Mouse (Mus musculus) liver, embryonic 14.5 days (tissue): ENCODE results near the gene Acsl3. TPM values are rescaled to one million over a fixed set of nuclear protein-coding genes. Genes with fewer than 3 reads are reported as not detected.

ENCODE experiments used
- ATAC-seq: fragments of 200-750 bp; cut with Nextera tagmentation; 2 replicates; pipeline ENCODE4 v1.8.0; 2017; ENCODE audit warnings: moderate number of reproducible peaks, mild to moderate bottlenecking, moderate library complexity; ENCODE audit not compliant: insufficient read depth
- DNase-seq, 3 experiments: peaks; one replicate each; pipeline ENCODE4 v3.0.0-alpha.2; 2012 to 2013; ENCODE audit warnings: low read depth in 3 of 3, low spot score in 3 of 3
- H3K27ac ChIP-seq: fragments of 300-500 bp; sonication (generic); 2 replicates; pipeline ENCODE4 v1.5.1; 2014; ENCODE audit warnings: moderate library complexity, mild to moderate bottlenecking, control low read depth, inconsistent platforms
- H3K27me3 ChIP-seq: fragments of 300-500 bp; sonication (generic); 2 replicates; pipeline ENCODE4 v1.6.1; 2014; ENCODE audit warnings: mild to moderate bottlenecking, low read length, moderate library complexity; ENCODE audit not compliant: control insufficient read depth, insufficient read depth
- H3K36me3 ChIP-seq: fragments of 300-500 bp; sonication (generic); replicated peaks from 2 replicates; pipeline ENCODE4 v1.6.1; 2014; ENCODE audit warnings: low read depth; ENCODE audit not compliant: control insufficient read depth, insufficient read depth
- H3K4me1 ChIP-seq, 2 experiments: fragments of 200-500 bp in 1 of 2; fragments of 300-500 bp in 1 of 2; sonication (generic) in 1 of 2; replicated peaks; 2 replicates each; pipeline ENCODE4 v1.6.1; 2012 to 2014; ENCODE audit warnings: antibody characterized with exemption in 1 of 2, inconsistent platforms in 1 of 2, low read length in 1 of 2; ENCODE audit not compliant: control insufficient read depth in 2 of 2, insufficient read depth in 2 of 2
- H3K4me2 ChIP-seq: fragments of 300-500 bp; sonication (generic); 2 replicates; pipeline ENCODE4 v1.6.1; 2014; ENCODE audit warnings: low read depth, mild to moderate bottlenecking, control low read depth, moderate library complexity
- H3K4me3 ChIP-seq, 2 experiments: fragments of 200-500 bp in 1 of 2; fragments of 300-500 bp in 1 of 2; sonication (generic) in 1 of 2; 2 replicates each; pipeline ENCODE4 v1.5.1; 2012 to 2014; ENCODE audit warnings: low read depth in 2 of 2, low read length in 2 of 2, mild to moderate bottlenecking in 2 of 2, control low read depth in 1 of 2, inconsistent platforms in 1 of 2, moderate library complexity in 1 of 2; ENCODE audit not compliant: insufficient read depth in 1 of 2
- H3K9ac ChIP-seq: fragments of 300-500 bp; sonication (generic); replicated peaks from 2 replicates; pipeline ENCODE4 v1.6.1; 2014; ENCODE audit warnings: mild to moderate bottlenecking, control low read depth, moderate library complexity
- H3K9me3 ChIP-seq: fragments of 300-500 bp; sonication (generic); 2 replicates; pipeline ENCODE4 v1.6.1; 2016; ENCODE audit warnings: low read length, mixed read lengths; ENCODE audit not compliant: control insufficient read depth
- CTCF ChIP-seq: IDR thresholded peaks from 2 replicates; pipeline ENCODE4 v1.5.1; 2016; ENCODE audit warnings: antibody characterized with exemption, low read depth, control low read depth
- EP300 ChIP-seq: IDR thresholded peaks from 2 replicates; pipeline ENCODE4 v1.6.1; 2016; ENCODE audit warnings: antibody characterized with exemption, low read depth
- WGBS: fragments of 180-500 bp; shearing (Covaris S2); extraction: QIAGEN DNeasy Blood & Tissue Kit; methylation state at CpG from one replicate; pipeline ENCODE4 v1.1.7; 2014; ENCODE audit not compliant: insufficient replicate concordance; 5-methylcytosine and 5-hydroxymethylcytosine counted together
- polyA plus RNA-seq, 2 experiments: library from polyadenylated mRNA; depleted of rRNA in 1 of 2; stranded (reverse) in 1 of 2; unstranded in 1 of 2; fragments of >200 nt; fragmentation: Nextera tagmentation in 1 of 2; extraction: Ambion mirVana in 1 of 2; gene quantifications; 2 replicates each; pipeline versions ENCODE4 v1.2.1 to v1.2.3; 2012 to 2014

Gene Acsl3
- polyA plus RNA-seq, 2 experiments = 9.3 to 20.1 TPM

GRCm38 (mm10) chr1:78706338-78706737 lies 48.7 kb downstream of the Acsl3 start:
- no peaks in the 10 kb centered on the region for H3K9me3 ChIP-seq
- DNase-seq = no peak
- 79% methylated on average over 10 of the region's 10 CpGs for WGBS
- H3K36me3 ChIP-seq = no peaks in the 10 kb centered on the region; the same call in 1 of the 2 replicates
- no peak overlapping the region for H3K4me3 ChIP-seq
- TF ChIP-seq CTCF (no peak), EP300 (no peak)
- ATAC-seq = no peak
- no peak overlapping the region for H3K9ac ChIP-seq
- H3K4me1 ChIP-seq = no peaks in the 10 kb centered on the region
- H3K27me3 ChIP-seq = no peaks in the 10 kb centered on the region
- H3K4me2 ChIP-seq = no peak overlapping the region
- no peak overlapping the region for H3K27ac ChIP-seq

DNA sequence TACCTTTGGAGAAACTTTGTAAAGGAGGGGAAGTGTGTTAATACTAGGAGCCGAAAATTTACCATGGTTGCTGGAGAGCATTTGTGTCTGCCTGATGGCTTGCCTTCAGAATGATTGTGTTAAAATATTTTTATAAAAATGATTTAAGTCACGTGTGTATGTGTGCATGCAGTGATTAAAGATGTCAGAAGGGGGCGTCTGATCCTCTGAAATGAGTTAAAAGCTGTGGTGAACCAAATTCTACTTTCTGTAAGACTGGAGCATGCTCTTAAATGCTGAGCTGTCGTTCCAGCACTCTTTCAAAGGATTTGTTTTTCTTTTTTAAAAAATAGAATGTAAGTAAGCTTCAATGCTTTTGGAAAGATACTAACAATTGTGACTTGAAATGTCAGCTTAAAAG lies 49.7 kb downstream of the Acsl3 start:
- H3K27ac ChIP-seq = no peak overlapping the region

DNA sequence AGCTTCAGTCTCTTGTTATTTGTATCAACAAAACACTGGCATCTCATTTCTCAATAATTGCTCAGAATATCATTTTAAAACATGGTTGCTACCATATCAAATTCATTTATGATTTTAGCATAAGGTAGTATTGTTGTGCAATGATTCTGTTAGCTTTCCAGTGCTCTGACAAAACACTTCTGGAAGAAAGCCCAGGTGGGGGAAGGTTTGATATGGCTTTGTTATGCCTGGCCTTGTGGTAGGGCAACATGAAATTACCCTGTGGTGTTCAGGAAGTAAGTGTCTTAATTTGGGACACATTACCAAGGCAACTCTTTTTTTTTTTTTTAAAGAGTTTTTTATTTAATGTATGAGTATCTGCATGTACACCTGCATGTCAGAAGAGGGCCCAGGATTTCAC lies 52.4 kb downstream of the Acsl3 start:
- no peaks in the 10 kb centered on the region for H3K27me3 ChIP-seq
- H3K4me2 ChIP-seq = no peak overlapping the region
- ATAC-seq (no peak), DNase-seq (no peak)
- H3K4me3 ChIP-seq = no peak overlapping the region
- no peak overlapping the region for H3K27ac ChIP-seq
- TF ChIP-seq CTCF (no peak), EP300 (no peak)
- no peaks in the 10 kb centered on the region for H3K9me3 ChIP-seq
- H3K36me3 ChIP-seq = no peaks in the 10 kb centered on the region; the same call in 1 of the 2 replicates
- no peak overlapping the region for H3K9ac ChIP-seq
- no peaks in the 10 kb centered on the region for H3K4me1 ChIP-seq

More for the DNA sequence above, 49.7 kb downstream of the Acsl3 start:
- WGBS = 46% methylated on average over 4 of the region's 4 CpGs
- Histone ChIP-seq H3K9ac (no peak overlapping the region), H3K9me3 (no peaks in the 10 kb centered on the region), H3K36me3 (no peaks in the 10 kb centered on the region; the same call in 1 of the 2 replicates), H3K4me2 (no peak overlapping the region), H3K27me3 (no peaks in the 10 kb centered on the region), H3K4me1 (no peaks in the 10 kb centered on the region), H3K4me3 (no peak overlapping the region)
- TF ChIP-seq CTCF (peak; percentile 10; the same call in 1 of the 2 replicates), EP300 (no peak)
- DNase-seq = no peak
- no peak for ATAC-seq

GRCm38 (mm10) chr1:78710613-78711329 lies 53.1 kb downstream of the Acsl3 start:
- Histone ChIP-seq H3K9me3 (no peaks in the 10 kb centered on the region), H3K4me1 (no peaks in the 10 kb centered on the region), H3K9ac (no peak overlapping the region), H3K4me3 (no peak overlapping the region), H3K4me2 (no peak overlapping the region), H3K27ac (no peak overlapping the region), H3K27me3 (no peaks in the 10 kb centered on the region), H3K36me3 (no peaks in the 10 kb centered on the region; the same call in 1 of the 2 replicates)
- ATAC-seq = no peak
- no peak for TF ChIP-seq EP300
- no peak for TF ChIP-seq CTCF
- no peak for DNase-seq
- WGBS = 34% methylated on average over 5 of the region's 5 CpGs

DNA sequence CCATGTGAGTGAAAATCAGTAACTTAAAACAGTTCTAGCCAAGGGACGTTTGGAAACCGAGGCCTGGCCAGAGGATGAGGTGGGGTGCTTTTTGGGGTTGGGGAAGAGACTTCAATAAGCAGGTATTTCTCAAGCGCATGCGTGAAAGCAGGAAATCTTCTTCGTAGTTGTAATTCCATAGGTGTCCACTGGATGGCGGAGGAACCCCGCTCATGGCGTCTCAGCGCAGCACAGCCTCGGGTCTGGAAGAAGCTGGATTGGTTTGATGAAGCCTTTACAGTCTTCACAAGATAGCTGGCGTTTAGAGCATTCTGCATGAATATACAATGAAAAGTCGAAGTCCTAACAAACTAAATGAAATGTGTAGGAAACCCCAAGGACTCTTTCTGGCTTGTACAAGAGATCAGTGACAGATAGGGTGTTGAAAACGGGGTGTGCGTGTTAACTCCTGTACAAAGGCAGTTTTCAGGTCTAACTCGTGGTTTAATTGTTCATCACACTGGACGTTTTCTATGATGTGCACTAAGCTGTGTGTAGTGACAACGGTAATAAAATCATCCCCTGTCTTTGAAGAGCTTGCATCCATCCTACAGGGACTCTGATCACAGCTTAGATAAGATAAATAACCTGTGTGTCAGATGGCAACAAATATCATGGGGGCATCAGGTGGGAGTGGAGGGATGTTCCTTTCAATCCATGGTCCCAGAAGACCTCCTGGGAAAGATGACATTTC lies 67.0 kb downstream of the Acsl3 start:
- no peak overlapping the region for H3K27ac ChIP-seq
- ATAC-seq = no peak
- H3K36me3 ChIP-seq = no peaks in the 10 kb centered on the region
- WGBS = 13% methylated on average over 17 of the region's 17 CpGs
- no peaks in the 10 kb centered on the region for H3K9me3 ChIP-seq
- H3K4me1 ChIP-seq = no peaks in the 10 kb centered on the region
- no peak overlapping the region for H3K4me2 ChIP-seq
- TF ChIP-seq CTCF (peak; percentile 83), EP300 (no peak)
- no peak overlapping the region for H3K9ac ChIP-seq
- H3K4me3 ChIP-seq = no peak overlapping the region
- peak in 2 of 3 experiments; percentile 4 to 22 for DNase-seq
- no peaks in the 10 kb centered on the region for H3K27me3 ChIP-seq
